Mouse (Mus musculus) liver, adult 2 months (tissue): ENCODE results near the gene Atox1.

Experiments used
- CTCF ChIP-seq: fragments of 200-500 bp; IDR thresholded peaks from 2 replicates; pipeline ENCODE4 v1.5.1; 2011; ENCODE audit warnings: low read depth, low read length, control low read depth
- POLR2A ChIP-seq: fragments of 200-500 bp; IDR thresholded peaks from 2 replicates; pipeline ENCODE4 v1.6.1; 2011; ENCODE audit warnings: low read length, control low read depth; ENCODE audit not compliant: insufficient read depth; ENCODE audit errors: extremely low read depth

DNA sequence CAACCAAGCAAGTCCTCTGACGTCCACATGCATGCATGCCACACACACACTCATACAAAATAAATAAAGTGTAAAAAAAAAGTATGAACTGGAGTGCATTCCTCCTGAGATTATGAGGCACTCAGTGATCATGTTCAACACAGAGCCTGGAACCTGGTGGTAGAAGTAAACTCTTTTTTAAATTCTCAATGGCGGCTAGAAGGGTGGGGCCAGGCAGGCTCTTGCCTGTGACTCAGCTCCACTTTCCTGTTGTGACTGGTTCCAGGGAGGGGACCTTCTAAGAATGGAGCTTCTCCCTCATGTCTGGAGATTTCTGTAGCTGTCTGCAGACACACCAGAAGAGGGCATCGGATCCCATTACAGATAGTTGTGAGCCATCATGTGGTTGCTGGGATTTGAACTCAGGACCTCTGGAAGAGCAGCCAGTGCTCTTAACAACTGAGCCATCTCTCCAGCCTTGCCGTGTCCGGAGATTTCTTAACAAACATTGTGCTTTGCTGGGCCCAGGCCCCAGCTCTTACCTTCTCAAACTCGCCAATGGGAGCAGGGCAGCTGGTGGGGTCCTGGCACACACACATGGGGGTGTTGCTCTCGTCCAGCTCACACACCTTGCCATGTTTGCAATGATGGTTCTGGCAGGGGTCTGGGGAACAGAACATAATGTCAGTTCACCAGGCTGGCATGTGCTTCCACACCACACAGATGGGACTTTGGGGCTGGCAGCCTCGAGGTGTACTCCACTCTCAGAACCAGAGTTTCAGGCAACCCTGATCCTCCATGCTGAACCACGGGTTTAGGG is 56.2 kb downstream of the Atox1 start:
- TF ChIP-seq CTCF (no peak), POLR2A (no peak)
